Mouse (Mus musculus): ENCODE data around the gene Shq1. TPM values are rescaled to one million over a fixed set of nuclear protein-coding genes. Genes with fewer than 3 reads are reported as not detected.

Gene Shq1
- polyA plus RNA-seq, 1 experiment = 3.1 TPM

DNA sequence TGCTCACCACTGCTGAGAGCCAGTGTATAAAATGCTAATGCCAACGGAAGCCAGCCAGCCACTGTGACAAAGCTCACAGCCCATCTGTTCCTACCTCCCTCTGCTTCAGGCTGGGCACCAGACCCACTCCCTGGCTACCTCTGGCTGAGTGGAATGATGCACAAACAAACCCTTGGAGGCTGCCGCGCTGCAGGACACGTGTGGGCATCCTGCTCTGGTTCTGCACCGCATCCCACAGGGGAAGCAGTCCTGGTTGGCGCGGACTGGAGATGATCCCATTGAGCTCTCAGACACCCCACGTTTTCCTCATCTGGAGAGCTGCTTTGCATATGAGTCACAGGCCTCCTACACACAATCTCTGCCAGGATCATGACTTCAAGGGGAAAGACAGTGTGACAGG is 112.9 kb downstream of the Shq1 start:
- 82% methylated on average over 8 of the region's 8 CpGs for WGBS
- Histone ChIP-seq H3K27ac (ENCODE audit: insufficient read depth, low read length) (no peak overlapping the region), H3K27me3 (ENCODE audit: control insufficient read depth, insufficient read depth, low read length) (peaks cover 3% of the 10 kb centered on the region), H3K36me3 (ENCODE audit: control insufficient read depth, insufficient read depth, low read length) (no peaks in the 10 kb centered on the region), H3K4me1 (ENCODE audit: control insufficient read depth, insufficient read depth, insufficient read length) (no peaks in the 10 kb centered on the region), H3K4me3 (ENCODE audit: extremely low read depth, insufficient read depth, insufficient read length) (no peak overlapping the region)
- no peak for DNase-seq (ENCODE audit: low read depth in 1 of 2, low spot score in 2 of 2)
- TF ChIP-seq POLR2A (IDR thresholded peaks at IDR 0.05; ENCODE audit: low read depth, low read length) = no peak
- TF ChIP-seq CTCF (IDR thresholded peaks at IDR 0.05; ENCODE audit: extremely low read depth, insufficient read depth, insufficient read length, insufficient replicate concordance) = no peak

DNA sequence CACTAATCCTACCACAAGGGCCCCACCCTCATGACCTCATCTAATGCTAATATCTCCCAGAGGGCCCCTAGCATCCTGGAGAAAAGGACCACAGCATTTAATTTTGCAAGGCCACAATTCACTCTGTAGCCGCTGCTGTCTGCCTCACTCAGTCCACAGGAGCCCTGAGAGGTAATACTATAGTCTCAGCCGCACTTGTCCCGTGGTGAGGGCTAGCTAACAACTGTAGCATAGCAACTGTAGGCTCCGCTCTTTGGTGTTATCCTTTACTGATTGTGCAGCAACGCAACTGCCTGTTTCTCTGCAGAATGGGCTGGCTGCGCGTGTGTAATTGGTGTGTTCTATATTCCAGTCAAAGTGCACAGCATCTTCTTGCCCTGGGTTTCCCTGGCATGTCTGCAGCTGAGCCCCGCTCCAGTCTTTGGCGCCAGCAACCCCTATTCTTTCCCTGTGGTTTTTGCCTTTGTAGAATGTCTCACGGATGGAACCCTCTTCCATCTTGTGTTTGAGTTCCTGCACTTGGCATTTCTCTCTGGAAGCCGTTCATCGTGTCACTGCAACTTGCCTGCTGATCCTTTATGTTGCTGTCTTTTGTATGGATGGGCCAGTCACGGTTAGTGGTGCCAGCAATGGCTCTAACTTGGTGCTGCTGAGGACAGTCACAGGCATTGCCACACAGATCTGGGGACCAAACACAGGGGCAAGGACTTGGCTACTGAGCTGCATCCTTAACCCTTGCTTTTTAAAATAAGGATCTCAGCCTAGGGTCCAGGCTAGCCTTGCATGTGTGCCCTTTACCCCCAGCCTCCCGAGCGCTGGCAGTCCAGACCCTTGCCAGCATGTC is 128.6 kb downstream of the Shq1 start:
- Histone ChIP-seq H3K27ac (ENCODE audit: insufficient read depth, low read length) (no peak overlapping the region), H3K4me3 (ENCODE audit: extremely low read depth, insufficient read depth, insufficient read length) (no peak overlapping the region), H3K27me3 (ENCODE audit: control insufficient read depth, insufficient read depth, low read length) (no peaks in the 10 kb centered on the region), H3K36me3 (ENCODE audit: control insufficient read depth, insufficient read depth, low read length) (no peaks in the 10 kb centered on the region), H3K4me1 (ENCODE audit: control insufficient read depth, insufficient read depth, insufficient read length) (no peaks in the 10 kb centered on the region)
- 88% methylated on average over 15 of the region's 15 CpGs for WGBS
- DNase-seq (ENCODE audit: low read depth in 1 of 2, low spot score in 2 of 2) = no peak
- no peak for TF ChIP-seq CTCF (IDR thresholded peaks at IDR 0.05; ENCODE audit: extremely low read depth, insufficient read depth, insufficient read length, insufficient replicate concordance)

DNA sequence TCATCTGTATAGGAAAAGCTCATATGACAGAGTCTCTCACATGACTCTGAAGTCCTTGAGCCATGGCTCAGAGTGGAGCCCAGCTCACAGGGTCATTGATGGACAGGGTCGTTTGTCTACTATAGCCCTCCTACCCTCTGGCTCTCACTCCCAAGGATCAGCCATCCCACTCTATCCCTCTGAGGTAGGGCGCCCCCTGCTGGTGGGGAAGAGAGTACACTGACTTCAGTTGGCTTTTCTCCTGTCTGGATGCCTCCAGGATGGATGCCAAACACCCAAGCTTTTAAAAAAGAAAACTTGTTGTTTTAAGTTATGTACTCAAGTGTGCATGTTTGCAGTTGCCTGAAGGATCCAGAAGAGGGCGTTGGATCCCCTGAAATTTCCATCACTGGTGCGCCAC is 131.3 kb downstream of the Shq1 start:
- TF ChIP-seq CTCF (IDR thresholded peaks at IDR 0.05; ENCODE audit: extremely low read depth, insufficient read depth, insufficient read length, insufficient replicate concordance) = peak; percentile 25; the same call in 1 of the 2 replicates
- TF ChIP-seq POLR2A (IDR thresholded peaks at IDR 0.05; ENCODE audit: low read depth, low read length) = no peak
- H3K36me3 ChIP-seq (ENCODE audit: control insufficient read depth, insufficient read depth, low read length) = no peaks in the 10 kb centered on the region
- no peak overlapping the region for H3K4me3 ChIP-seq (ENCODE audit: extremely low read depth, insufficient read depth, insufficient read length)
- H3K27ac ChIP-seq (ENCODE audit: insufficient read depth, low read length) = no peak overlapping the region
- peak in 1 of 2 experiments; percentile 7 for DNase-seq (ENCODE audit: low read depth in 1 of 2, low spot score in 2 of 2)
- 46% methylated on average over 4 of the region's 4 CpGs for WGBS
- no peaks in the 10 kb centered on the region for H3K4me1 ChIP-seq (ENCODE audit: control insufficient read depth, insufficient read depth, insufficient read length)
- no peaks in the 10 kb centered on the region for H3K27me3 ChIP-seq (ENCODE audit: control insufficient read depth, insufficient read depth, low read length)

DNA sequence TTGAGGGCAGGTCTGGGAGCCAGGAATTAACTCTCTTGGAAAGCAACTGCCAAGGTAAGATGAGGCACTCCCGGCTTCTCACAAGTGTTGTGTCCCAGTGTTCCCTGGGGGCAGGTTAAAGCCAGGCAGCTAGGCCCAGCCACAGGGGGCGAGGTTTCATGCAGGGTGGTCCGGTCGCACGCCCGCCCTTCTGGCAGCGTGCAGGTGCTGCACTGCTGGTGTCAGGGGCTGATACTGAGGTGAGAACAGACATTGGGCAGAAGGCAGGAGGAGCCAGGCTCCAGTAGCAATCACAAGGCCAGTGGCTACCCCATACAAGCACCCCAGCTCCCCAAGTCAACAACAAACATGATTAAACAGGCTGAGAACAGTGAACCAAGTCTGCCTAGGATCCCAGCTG is 132.4 kb downstream of the Shq1 start:
- H3K27me3 ChIP-seq (ENCODE audit: control insufficient read depth, insufficient read depth, low read length) = no peaks in the 10 kb centered on the region
- no peaks in the 10 kb centered on the region for H3K4me1 ChIP-seq (ENCODE audit: control insufficient read depth, insufficient read depth, insufficient read length)
- no peaks in the 10 kb centered on the region for H3K36me3 ChIP-seq (ENCODE audit: control insufficient read depth, insufficient read depth, low read length)
- no peak overlapping the region for H3K4me3 ChIP-seq (ENCODE audit: extremely low read depth, insufficient read depth, insufficient read length)
- no peak for DNase-seq (ENCODE audit: low read depth in 1 of 2, low spot score in 2 of 2)
- 85% methylated on average over 7 of the region's 7 CpGs for WGBS
- TF ChIP-seq POLR2A (IDR thresholded peaks at IDR 0.05; ENCODE audit: low read depth, low read length) (no peak), CTCF (IDR thresholded peaks at IDR 0.05; ENCODE audit: extremely low read depth, insufficient read depth, insufficient read length, insufficient replicate concordance) (no peak)
- H3K27ac ChIP-seq (ENCODE audit: insufficient read depth, low read length) = no peak overlapping the region

DNA sequence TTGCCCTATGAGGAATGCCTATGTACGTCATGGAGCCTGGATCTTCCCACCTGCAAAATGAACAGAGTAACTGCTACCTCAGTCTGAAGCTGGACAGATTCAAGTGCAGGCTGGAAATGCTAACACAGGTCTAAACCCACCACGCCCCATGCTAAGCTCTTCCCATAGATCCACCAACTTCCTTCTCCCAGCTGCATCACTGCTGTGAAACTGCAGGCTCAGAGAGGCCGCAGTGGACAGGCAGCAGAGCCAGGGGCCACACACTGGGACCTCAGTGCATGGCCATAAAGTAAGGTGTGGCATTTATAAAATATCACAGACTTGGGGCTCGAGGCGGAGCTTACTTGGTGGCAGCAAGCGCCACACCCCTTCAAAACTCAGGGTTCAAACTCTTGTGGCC is 133.0 kb downstream of the Shq1 start:
- Histone ChIP-seq H3K27me3 (ENCODE audit: control insufficient read depth, insufficient read depth, low read length) (no peaks in the 10 kb centered on the region), H3K36me3 (ENCODE audit: control insufficient read depth, insufficient read depth, low read length) (no peaks in the 10 kb centered on the region), H3K27ac (ENCODE audit: insufficient read depth, low read length) (no peak overlapping the region), H3K4me3 (ENCODE audit: extremely low read depth, insufficient read depth, insufficient read length) (no peak overlapping the region), H3K4me1 (ENCODE audit: control insufficient read depth, insufficient read depth, insufficient read length) (no peaks in the 10 kb centered on the region)
- 83% methylated on average over 6 of the region's 6 CpGs for WGBS
- DNase-seq (ENCODE audit: low read depth in 1 of 2, low spot score in 2 of 2) = no peak
- TF ChIP-seq POLR2A (IDR thresholded peaks at IDR 0.05; ENCODE audit: low read depth, low read length) (no peak), CTCF (IDR thresholded peaks at IDR 0.05; ENCODE audit: extremely low read depth, insufficient read depth, insufficient read length, insufficient replicate concordance) (no peak)

DNA sequence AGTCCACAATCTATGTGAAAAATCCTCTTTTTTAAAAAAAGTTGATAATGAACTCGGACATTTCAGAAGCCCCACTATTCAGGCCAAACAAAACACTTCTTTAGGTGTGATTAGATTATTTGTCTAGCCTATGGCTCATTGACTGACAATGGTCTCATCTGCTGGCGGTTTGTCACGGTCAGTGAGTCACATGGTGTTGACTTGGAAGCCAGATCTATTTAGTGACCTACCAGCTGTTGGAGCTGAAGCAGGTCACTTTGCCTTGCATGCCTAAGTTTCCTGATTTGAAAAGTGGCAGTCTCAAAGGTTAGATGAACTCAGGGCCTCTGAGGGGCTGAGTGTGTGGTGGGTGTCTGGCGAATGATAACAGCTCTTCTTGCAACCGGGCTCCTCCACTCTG is 133.9 kb downstream of the Shq1 start:
- no peak for DNase-seq (ENCODE audit: low read depth in 1 of 2, low spot score in 2 of 2)
- H3K4me1 ChIP-seq (ENCODE audit: control insufficient read depth, insufficient read depth, insufficient read length) = no peaks in the 10 kb centered on the region
- TF ChIP-seq POLR2A (IDR thresholded peaks at IDR 0.05; ENCODE audit: low read depth, low read length) (no peak), CTCF (IDR thresholded peaks at IDR 0.05; ENCODE audit: extremely low read depth, insufficient read depth, insufficient read length, insufficient replicate concordance) (no peak)
- H3K27me3 ChIP-seq (ENCODE audit: control insufficient read depth, insufficient read depth, low read length) = no peaks in the 10 kb centered on the region
- H3K36me3 ChIP-seq (ENCODE audit: control insufficient read depth, insufficient read depth, low read length) = no peaks in the 10 kb centered on the region
- H3K4me3 ChIP-seq (ENCODE audit: extremely low read depth, insufficient read depth, insufficient read length) = no peak overlapping the region
- 93% methylated on average over 5 of the region's 5 CpGs for WGBS
- H3K27ac ChIP-seq (ENCODE audit: insufficient read depth, low read length) = no peak overlapping the region

DNA sequence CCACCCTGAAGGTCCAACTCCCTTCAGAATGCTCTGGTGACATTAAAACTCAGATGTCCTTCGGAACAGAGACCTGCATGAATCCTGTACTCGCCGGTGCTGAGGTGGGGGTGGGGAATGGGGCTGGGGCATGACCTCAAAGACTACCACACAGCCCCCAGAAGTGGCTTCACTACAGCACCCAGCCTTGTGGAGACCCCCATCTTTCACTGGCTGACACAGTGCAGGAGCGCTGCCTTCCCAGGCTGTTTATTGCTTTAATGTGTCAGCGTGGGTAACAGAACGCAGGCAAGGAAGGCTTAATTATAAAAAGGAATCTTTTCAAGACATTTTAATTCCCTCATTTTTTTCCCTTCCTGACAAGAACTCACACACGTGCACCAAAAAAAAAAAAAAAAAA is 137.6 kb downstream of the Shq1 start:
- no peaks in the 10 kb centered on the region for H3K36me3 ChIP-seq (ENCODE audit: control insufficient read depth, insufficient read depth, low read length)
- H3K4me1 ChIP-seq (ENCODE audit: control insufficient read depth, insufficient read depth, insufficient read length) = no peaks in the 10 kb centered on the region
- no peaks in the 10 kb centered on the region for H3K27me3 ChIP-seq (ENCODE audit: control insufficient read depth, insufficient read depth, low read length)
- H3K4me3 ChIP-seq (ENCODE audit: extremely low read depth, insufficient read depth, insufficient read length) = no peak overlapping the region
- no peak for TF ChIP-seq CTCF (IDR thresholded peaks at IDR 0.05; ENCODE audit: extremely low read depth, insufficient read depth, insufficient read length, insufficient replicate concordance)
- TF ChIP-seq POLR2A (IDR thresholded peaks at IDR 0.05; ENCODE audit: low read depth, low read length) = no peak
- no peak overlapping the region for H3K27ac ChIP-seq (ENCODE audit: insufficient read depth, low read length)
- WGBS = 74% methylated on average over 7 of the region's 7 CpGs
- DNase-seq (ENCODE audit: low read depth in 1 of 2, low spot score in 2 of 2) = no peak

Data from spleen, adult 2 months (tissue).